Mouse (Mus musculus): ENCODE data around the gene Fbxo8.

Gene Fbxo8

DNA sequence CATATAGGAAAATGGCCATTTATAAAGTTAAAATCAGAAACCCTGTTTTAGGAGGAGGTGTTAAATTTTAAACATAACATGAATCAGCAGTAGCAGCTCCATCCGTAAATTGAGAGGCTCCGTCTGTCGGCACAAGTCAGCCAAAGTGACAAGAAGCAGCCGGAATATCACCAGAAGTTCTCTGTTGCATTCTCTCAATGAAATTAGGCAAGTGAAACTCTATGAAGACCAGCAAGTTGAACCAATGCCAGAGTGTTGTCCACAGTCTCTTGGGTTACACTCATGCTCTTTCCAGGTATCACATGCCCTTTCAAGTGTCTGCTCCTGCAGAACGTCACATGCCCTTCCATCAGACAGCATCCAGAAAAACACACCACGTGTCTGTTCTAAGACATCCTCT lies 60.8 kb downstream of the Fbxo8 start:
- DNase-seq (ENCODE audit: low read depth) = no peak

- no peak for DNase-seq (ENCODE audit: low read depth)
Measured at GRCm38 (mm10) chr8:56614235-56614634, 63.3 kb downstream of the Fbxo8 start.

- peak; percentile 74 for DNase-seq (ENCODE audit: low read depth)
Measured at GRCm38 (mm10) chr8:56615005-56615404, 64.1 kb downstream of the Fbxo8 start.

DNA sequence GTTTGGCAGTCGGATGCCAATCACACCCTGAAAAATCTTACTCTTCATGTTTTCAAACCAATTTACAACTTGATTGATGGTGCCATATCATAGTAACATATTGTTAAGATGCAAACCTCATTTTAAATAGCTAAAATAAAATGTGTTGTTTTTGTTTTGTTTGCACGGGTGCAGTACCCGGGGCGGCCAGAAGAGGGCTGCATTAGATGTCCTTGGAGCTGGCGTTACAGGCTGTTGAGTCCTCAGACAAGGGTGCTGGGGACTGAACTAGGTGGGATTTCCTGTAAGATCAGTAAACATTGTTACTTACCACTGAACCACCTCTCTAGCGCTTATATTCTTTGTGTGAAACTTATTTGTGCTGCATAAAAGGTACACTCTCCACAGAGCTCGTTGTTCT lies 65.4 kb downstream of the Fbxo8 start:
- DNase-seq (ENCODE audit: low read depth) = peak; percentile 56

DNA sequence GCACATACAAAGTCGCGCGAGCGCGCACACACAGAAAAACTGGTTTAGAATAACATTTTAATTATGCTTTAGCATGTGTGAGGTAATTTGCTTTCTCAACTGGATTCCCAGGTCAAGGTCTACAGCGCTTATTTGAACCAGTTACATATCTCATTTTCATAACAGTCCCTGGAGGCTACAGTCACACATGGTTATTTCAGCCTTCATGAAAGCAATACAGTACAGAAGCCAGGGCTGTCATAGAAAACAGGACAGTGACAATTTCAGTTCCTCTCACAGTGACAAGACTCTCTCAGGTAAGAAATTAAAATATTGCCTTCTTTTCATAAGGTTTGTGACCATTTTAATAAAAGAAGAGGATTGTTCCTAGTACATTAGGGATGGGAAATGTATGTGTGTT lies 66.4 kb downstream of the Fbxo8 start:
- DNase-seq (ENCODE audit: low read depth) = no peak

- DNase-seq (ENCODE audit: low read depth) = no peak
Measured at GRCm38 (mm10) chr8:56619056-56619455, 68.2 kb downstream of the Fbxo8 start.

DNA sequence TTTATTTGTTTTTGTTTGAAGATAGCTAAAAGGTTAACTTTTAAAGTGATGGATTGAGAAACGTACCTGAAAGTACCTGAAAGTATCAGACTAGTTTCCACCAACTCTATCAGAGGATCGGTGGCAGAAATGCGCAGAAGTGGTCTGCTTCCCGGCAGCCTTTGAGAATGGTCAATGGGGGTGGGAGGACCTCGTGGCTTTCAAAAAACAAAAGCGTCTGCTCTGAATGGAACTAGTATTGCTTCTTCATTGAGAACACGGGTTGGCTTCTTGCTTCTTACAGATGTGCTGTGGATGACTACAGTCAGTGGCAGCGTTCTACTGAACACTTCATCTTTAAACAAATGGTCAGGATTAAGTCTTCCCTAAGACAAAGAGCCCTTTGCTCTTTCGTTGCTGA lies 68.7 kb downstream of the Fbxo8 start:
- no peak for DNase-seq (ENCODE audit: low read depth)

GRCm38 (mm10) chr8:56620691-56621090 lies 69.8 kb downstream of the Fbxo8 start:
- DNase-seq (ENCODE audit: low read depth) = no peak

- DNase-seq (ENCODE audit: low read depth) = no peak
Measured at GRCm38 (mm10) chr8:56621093-56621492, 70.2 kb downstream of the Fbxo8 start.

GRCm38 (mm10) chr8:56622470-56623024 lies 71.7 kb downstream of the Fbxo8 start:
- DNase-seq (ENCODE audit: low read depth) = no peak

GRCm38 (mm10) chr8:56623346-56623745 lies 72.5 kb downstream of the Fbxo8 start:
- DNase-seq (ENCODE audit: low read depth) = no peak

DNA sequence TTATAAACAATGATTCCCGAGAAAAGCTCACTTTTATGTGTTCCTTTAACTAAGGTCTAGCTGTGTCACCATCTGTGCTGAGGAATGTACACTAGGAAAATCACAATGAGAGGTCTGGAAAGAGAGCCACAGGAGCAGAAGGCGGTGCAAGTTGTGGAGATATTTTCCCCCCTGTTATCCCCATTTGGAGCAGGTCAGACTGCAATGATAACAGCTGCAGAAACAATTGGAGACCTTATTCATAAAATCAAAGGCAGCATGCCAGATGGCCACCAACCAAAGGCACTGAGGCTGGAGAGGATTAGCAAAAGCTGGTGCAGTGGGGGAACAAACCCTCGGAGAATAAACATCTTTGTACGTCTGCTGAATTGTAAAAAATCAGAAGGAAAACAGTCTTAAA lies 78.3 kb downstream of the Fbxo8 start:
- no peak for DNase-seq (ENCODE audit: low read depth)

- no peak for DNase-seq (ENCODE audit: low read depth)
Measured at GRCm38 (mm10) chr8:56639277-56639676, 88.4 kb downstream of the Fbxo8 start.
